Mouse (Mus musculus) left cerebral cortex, postnatal 36 days (tissue): ENCODE results near the gene Swsap1. TPM values are rescaled to one million over a fixed set of nuclear protein-coding genes. Genes with fewer than 3 reads are reported as not detected.

ENCODE experiments used
- DNase-seq, 2 experiments: peaks; one replicate each; pipeline ENCODE4 v3.0.0; 2021 to 2022; ENCODE audit warnings: low spot score in 2 of 2, mixed read lengths in 1 of 2
- intact Hi-C: fragments of 180-260 bp; cut with DNase I; formaldehyde crosslinking; loops from one replicate; pipeline ENCODE4 v1.15.1; 2025
- total RNA-seq, 2 experiments: library from RNA; stranded (reverse); gene quantifications; 2 replicates each; pipeline ENCODE4 v1.2.3; 2021

The Swsap1 gene
- total RNA-seq, 2 experiments from 2014 or later: 14.8 to 15.2 TPM

- intact Hi-C loops: no loop called here
These were observed 40.8 kb downstream of the Swsap1 start for GRCm38 (mm10) chr9:21996178-21996867.

GRCm38 (mm10) chr9:22000296-22000695, 44.7 kb downstream of the Swsap1 start:
- intact Hi-C loops: no loop called here
- DNase-seq: no peak

More at GRCm38 (mm10) chr9:21996178-21996867, 40.8 kb downstream of the Swsap1 start:
- no peak for DNase-seq

- intact Hi-C loops: loop anchor here (2.0 kb wide), 1 partner anchor 47 kb away; the partner anchor contains the start of gene Swsap1
- no peak for DNase-seq
These were observed 46.1 kb downstream of the Swsap1 start for GRCm38 (mm10) chr9:22001633-22002032.

- intact Hi-C loops: loop anchor here (2.0 kb wide), 1 partner anchor 48 kb away; the partner anchor contains the start of gene Swsap1
- peak; percentile 99 for DNase-seq
These were observed 46.9 kb downstream of the Swsap1 start, which contains the start of the genes Ccdc151 and Prkcsh for GRCm38 (mm10) chr9:22002194-22003162. Gene Ccdc151, minus strand, starts transcription at chr9:22002634. Gene Prkcsh, plus strand, starts transcription at chr9:22002806.

- no peak for DNase-seq
- intact Hi-C loops: loop anchor here (2.0 kb wide), 1 partner anchor 48 kb away; the partner anchor contains the start of gene Swsap1
These were observed 47.6 kb downstream of the Swsap1 start for GRCm38 (mm10) chr9:22003163-22003554.

- intact Hi-C loops: no loop called here
- no peak for DNase-seq
These were observed 49.0 kb downstream of the Swsap1 start for GRCm38 (mm10) chr9:22004546-22004945.

Other genes with a start within 250 kb of the Swsap1 start
- 10 to 100 TPM; 16.1 to 21.0 TPM for gene Ldlr, start 232.3 kb upstream of the Swsap1 start, total RNA-seq
- 1 to 10 TPM; 1.5 TPM for gene Spc24, start 195.5 kb upstream of the Swsap1 start, total RNA-seq
- gene Kank2, start 157.0 kb upstream of the Swsap1 start, total RNA-seq: 1 to 10 TPM; 6.5 to 8.4 TPM
- gene Angptl8, start 120.2 kb upstream of the Swsap1 start, total RNA-seq: not detected
- 10 to 100 TPM; 11.4 to 18.8 TPM for gene Dock6, start 103.1 kb upstream of the Swsap1 start, total RNA-seq
- gene Rab3d, start 37.6 kb upstream of the Swsap1 start, total RNA-seq: 10 to 100 TPM; 13.5 to 16.1 TPM
- gene Ccdc159, start 28.3 kb upstream of the Swsap1 start, total RNA-seq: 10 to 100 TPM; 13.0 to 20.1 TPM
- gene Tmem205, start 28.2 kb upstream of the Swsap1 start, total RNA-seq: 10 to 100 TPM; 32.8 to 38.5 TPM
- gene Plppr2, start 18.7 kb upstream of the Swsap1 start, total RNA-seq: 100 to 1,000 TPM; 193 to 201 TPM
- 10 to 100 TPM in 1 of 2 experiments, 1 to 10 TPM in 1; 7.7 to 11.6 TPM for gene Epor, start 7.8 kb downstream of the Swsap1 start, total RNA-seq
- gene Rgl3, start 33.7 kb downstream of the Swsap1 start, total RNA-seq: 1 to 10 TPM; 1.7 to 2.5 TPM
- 10 to 100 TPM in 1 of 2 experiments, 1 to 10 TPM in 1; 6.8 to 10.0 TPM for gene Ccdc151, start 46.9 kb downstream of the Swsap1 start, total RNA-seq
- gene Prkcsh, start 47.1 kb downstream of the Swsap1 start, total RNA-seq: 10 to 100 TPM; 92.6 to 98.6 TPM
- 100 to 1,000 TPM; 155 to 158 TPM for gene Elavl3, start 96.3 kb downstream of the Swsap1 start, total RNA-seq
- 1 to 10 TPM; 3.0 to 5.5 TPM for gene Gm49318, start 115.5 kb downstream of the Swsap1 start, total RNA-seq
- 10 to 100 TPM; 18.7 to 22.8 TPM for gene Zfp653, start 115.6 kb downstream of the Swsap1 start, total RNA-seq
- gene Ecsit, start 129.7 kb downstream of the Swsap1 start, total RNA-seq: 10 to 100 TPM; 42.3 to 48.2 TPM
- gene Cnn1, start 143.5 kb downstream of the Swsap1 start, total RNA-seq: under 1 TPM; 0.44 to 0.93 TPM
- gene Elof1, start 161.4 kb downstream of the Swsap1 start, total RNA-seq: 10 to 100 TPM; 58.8 to 75.1 TPM
- gene Acp5, start 180.0 kb downstream of the Swsap1 start, total RNA-seq: under 1 TPM in 1 of 2 experiments, not detected in 1; 0.62 TPM
- 10 to 100 TPM; 45.7 to 46.6 TPM for gene Pigyl, start 201.1 kb downstream of the Swsap1 start, total RNA-seq
- gene Zfp872, start 232.3 kb downstream of the Swsap1 start, total RNA-seq: not detected